Mouse (Mus musculus): ENCODE measurements at regions not wholly inside any gene's neighbourhood (a gene's known extent, or its start where the extent isn't known, plus 50 kb on each side); places are given as distances from the start of the nearest gene placed in this dataset.
A peak's percentile ranks its signal among the peaks of the same experiment; 100 is the strongest.

DNA sequence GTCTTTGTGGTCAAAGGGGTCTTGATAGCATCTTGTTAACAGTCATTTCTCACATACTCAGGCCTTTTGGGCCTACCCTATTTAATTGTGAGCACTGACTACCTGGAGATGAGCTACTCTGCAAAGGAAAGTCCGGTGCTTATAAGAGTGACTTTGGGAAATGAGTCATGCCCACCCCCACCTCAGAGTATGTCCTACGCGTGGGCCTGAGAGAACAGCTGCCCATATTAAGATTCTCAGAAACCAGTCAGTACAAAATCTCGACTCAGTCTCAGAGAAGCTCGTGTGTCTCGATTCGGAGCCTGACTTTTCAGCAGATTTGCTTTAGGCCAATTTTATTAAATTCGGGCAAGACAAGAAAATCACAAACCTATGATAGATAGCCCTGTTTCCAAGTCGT, 301.1 kb downstream of the Xpnpep1 start:
- Histone ChIP-seq H3K9ac (ENCODE audit: insufficient read depth, low read depth, low read length, poor library complexity, severe bottlenecking) (no peak overlapping the region), H3K27ac (ENCODE audit: insufficient read depth, low read depth, low read length, poor library complexity, severe bottlenecking) (no peak overlapping the region), H3K4me1 (ENCODE audit: control insufficient read depth in 2 of 2, insufficient read depth in 2 of 2, low read length in 2 of 2, poor library complexity in 1 of 2) (no peaks in the 10 kb centered on the region), H3K4me3 (ENCODE audit: insufficient read depth in 1 of 2, low read depth in 1 of 2, low read length in 2 of 2, poor library complexity in 1 of 2, severe bottlenecking in 1 of 2) (no peak overlapping the region), H3K9me3 (ENCODE audit: control insufficient read depth, insufficient read depth, low read depth, low read length) (no peaks in the 10 kb centered on the region), H3K36me3 (ENCODE audit: control insufficient read depth, insufficient read depth, low read length, poor library complexity, severe bottlenecking) (no peaks in the 10 kb centered on the region)
- in situ Hi-C loops (cut with MboI; ENCODE audit: low sequenced_read_pairs in 2 of 2, unreplicated experiment in 2 of 2) = no loop called here
- TF ChIP-seq ZNF384 (IDR thresholded peaks at IDR 0.05; ENCODE audit: low read depth, low read length) (no peak), CHD2 (IDR thresholded peaks at IDR 0.05; ENCODE audit: low read depth, low read length) (no peak), HCFC1 (IDR thresholded peaks at IDR 0.05; ENCODE audit: borderline replicate concordance, insufficient read depth, low read length) (no peak), ZC3H11A (IDR thresholded peaks at IDR 0.05; ENCODE audit: borderline replicate concordance, low read depth, low read length) (no peak), MAFK (IDR thresholded peaks at IDR 0.05; ENCODE audit: insufficient read depth, low read depth, low read length) (no peak)
- DNase-seq (ENCODE audit: low read depth, low spot score) = no peak

- Histone ChIP-seq H3K4me3 (ENCODE audit: insufficient read depth in 1 of 2, low read depth in 1 of 2, low read length in 2 of 2, poor library complexity in 1 of 2, severe bottlenecking in 1 of 2) (no peak overlapping the region), H3K9me3 (ENCODE audit: control insufficient read depth, insufficient read depth, low read depth, low read length) (no peaks in the 10 kb centered on the region), H3K4me1 (ENCODE audit: control insufficient read depth in 2 of 2, insufficient read depth in 2 of 2, low read length in 2 of 2, poor library complexity in 1 of 2) (no peaks in the 10 kb centered on the region), H3K36me3 (ENCODE audit: control insufficient read depth, insufficient read depth, low read length, poor library complexity, severe bottlenecking) (no peaks in the 10 kb centered on the region), H3K27ac (ENCODE audit: insufficient read depth, low read depth, low read length, poor library complexity, severe bottlenecking) (no peak overlapping the region), H3K9ac (ENCODE audit: insufficient read depth, low read depth, low read length, poor library complexity, severe bottlenecking) (no peak overlapping the region)
- TF ChIP-seq ZNF384 (IDR thresholded peaks at IDR 0.05; ENCODE audit: low read depth, low read length) = no peak
- no peak for TF ChIP-seq HCFC1 (IDR thresholded peaks at IDR 0.05; ENCODE audit: borderline replicate concordance, insufficient read depth, low read length)
- TF ChIP-seq MAFK (IDR thresholded peaks at IDR 0.05; ENCODE audit: insufficient read depth, low read depth, low read length) = no peak
- no peak for TF ChIP-seq ZC3H11A (IDR thresholded peaks at IDR 0.05; ENCODE audit: borderline replicate concordance, low read depth, low read length)
- TF ChIP-seq CHD2 (IDR thresholded peaks at IDR 0.05; ENCODE audit: low read depth, low read length) = no peak
- in situ Hi-C loops (cut with MboI; ENCODE audit: low sequenced_read_pairs in 2 of 2, unreplicated experiment in 2 of 2) = no loop called here
- DNase-seq (ENCODE audit: low read depth, low spot score) = peak; percentile 31
Observed at GRCm38 (mm10) chr19:52721776-52722175, 318.2 kb downstream of the Xpnpep1 start.

DNA sequence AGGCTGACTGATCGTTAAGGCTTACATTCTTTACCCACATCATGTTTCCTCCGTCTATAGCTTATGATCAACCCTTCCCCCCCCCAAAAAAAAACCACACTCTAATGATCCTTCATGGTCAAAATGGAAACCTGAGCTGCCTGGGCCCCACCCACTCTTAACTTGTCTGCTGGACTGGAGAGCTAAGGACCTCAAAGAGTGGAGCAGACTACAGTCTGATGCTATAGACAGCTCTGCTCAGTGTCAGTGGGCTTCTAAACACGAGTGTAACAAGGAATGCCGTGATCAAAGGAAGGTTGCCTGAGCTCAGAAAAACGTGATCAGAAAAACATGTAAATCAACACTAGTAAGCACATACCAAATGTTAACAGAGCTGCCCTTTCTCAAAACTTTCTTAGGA, 324.7 kb downstream of the Xpnpep1 start:
- Histone ChIP-seq H3K9ac (ENCODE audit: insufficient read depth, low read depth, low read length, poor library complexity, severe bottlenecking) (no peak overlapping the region), H3K27ac (ENCODE audit: insufficient read depth, low read depth, low read length, poor library complexity, severe bottlenecking) (no peak overlapping the region), H3K9me3 (ENCODE audit: control insufficient read depth, insufficient read depth, low read depth, low read length) (no peaks in the 10 kb centered on the region), H3K4me3 (ENCODE audit: insufficient read depth in 1 of 2, low read depth in 1 of 2, low read length in 2 of 2, poor library complexity in 1 of 2, severe bottlenecking in 1 of 2) (no peak overlapping the region), H3K36me3 (ENCODE audit: control insufficient read depth, insufficient read depth, low read length, poor library complexity, severe bottlenecking) (no peaks in the 10 kb centered on the region), H3K4me1 (ENCODE audit: control insufficient read depth in 2 of 2, insufficient read depth in 2 of 2, low read length in 2 of 2, poor library complexity in 1 of 2) (no peaks in the 10 kb centered on the region)
- in situ Hi-C loops (cut with MboI; ENCODE audit: low sequenced_read_pairs in 2 of 2, unreplicated experiment in 2 of 2) = no loop called here
- no peak for DNase-seq (ENCODE audit: low read depth, low spot score)
- no peak for TF ChIP-seq ZNF384 (IDR thresholded peaks at IDR 0.05; ENCODE audit: low read depth, low read length)
- no peak for TF ChIP-seq HCFC1 (IDR thresholded peaks at IDR 0.05; ENCODE audit: borderline replicate concordance, insufficient read depth, low read length)
- TF ChIP-seq ZC3H11A (IDR thresholded peaks at IDR 0.05; ENCODE audit: borderline replicate concordance, low read depth, low read length) = no peak
- no peak for TF ChIP-seq MAFK (IDR thresholded peaks at IDR 0.05; ENCODE audit: insufficient read depth, low read depth, low read length)

DNA sequence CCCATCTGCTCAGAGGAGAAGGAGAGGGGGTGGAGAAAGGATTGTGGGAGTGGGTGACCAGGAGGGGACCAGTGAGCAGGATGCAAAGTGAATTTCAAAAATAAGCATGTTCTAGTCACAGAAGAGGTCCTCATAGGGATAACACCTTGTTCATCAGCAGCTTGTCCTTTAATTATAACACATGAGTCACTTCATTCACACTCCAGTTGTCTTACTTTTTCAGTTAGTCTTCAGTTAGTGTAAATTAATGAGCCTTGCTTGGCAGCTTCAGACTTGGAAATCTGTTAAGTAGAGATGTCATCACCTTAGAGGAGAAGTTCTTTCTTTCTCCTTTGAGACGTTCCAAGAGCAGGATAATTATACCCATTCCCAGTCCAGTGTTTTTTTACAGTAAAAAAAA, 332.3 kb downstream of the Xpnpep1 start:
- no peaks in the 10 kb centered on the region for H3K36me3 ChIP-seq (ENCODE audit: control insufficient read depth, insufficient read depth, low read length, poor library complexity, severe bottlenecking)
- no peak overlapping the region for H3K4me3 ChIP-seq (ENCODE audit: insufficient read depth in 1 of 2, low read depth in 1 of 2, low read length in 2 of 2, poor library complexity in 1 of 2, severe bottlenecking in 1 of 2)
- in situ Hi-C loops (cut with MboI; ENCODE audit: low sequenced_read_pairs in 2 of 2, unreplicated experiment in 2 of 2) = no loop called here
- no peak overlapping the region for H3K9ac ChIP-seq (ENCODE audit: insufficient read depth, low read depth, low read length, poor library complexity, severe bottlenecking)
- TF ChIP-seq ZNF384 (IDR thresholded peaks at IDR 0.05; ENCODE audit: low read depth, low read length) (no peak), HCFC1 (IDR thresholded peaks at IDR 0.05; ENCODE audit: borderline replicate concordance, insufficient read depth, low read length) (no peak), ZC3H11A (IDR thresholded peaks at IDR 0.05; ENCODE audit: borderline replicate concordance, low read depth, low read length) (no peak), CHD2 (IDR thresholded peaks at IDR 0.05; ENCODE audit: low read depth, low read length) (no peak), MAFK (IDR thresholded peaks at IDR 0.05; ENCODE audit: insufficient read depth, low read depth, low read length) (no peak)
- H3K27ac ChIP-seq (ENCODE audit: insufficient read depth, low read depth, low read length, poor library complexity, severe bottlenecking) = no peak overlapping the region
- no peak for DNase-seq (ENCODE audit: low read depth, low spot score)
- H3K9me3 ChIP-seq (ENCODE audit: control insufficient read depth, insufficient read depth, low read depth, low read length) = no peaks in the 10 kb centered on the region
- no peaks in the 10 kb centered on the region for H3K4me1 ChIP-seq (ENCODE audit: control insufficient read depth in 2 of 2, insufficient read depth in 2 of 2, low read length in 2 of 2, poor library complexity in 1 of 2)

- Histone ChIP-seq H3K9ac (ENCODE audit: insufficient read depth, low read depth, low read length, poor library complexity, severe bottlenecking) (no peak overlapping the region), H3K36me3 (ENCODE audit: control insufficient read depth, insufficient read depth, low read length, poor library complexity, severe bottlenecking) (no peaks in the 10 kb centered on the region), H3K4me3 (ENCODE audit: insufficient read depth in 1 of 2, low read depth in 1 of 2, low read length in 2 of 2, poor library complexity in 1 of 2, severe bottlenecking in 1 of 2) (no peak overlapping the region), H3K27ac (ENCODE audit: insufficient read depth, low read depth, low read length, poor library complexity, severe bottlenecking) (no peak overlapping the region), H3K4me1 (ENCODE audit: control insufficient read depth in 2 of 2, insufficient read depth in 2 of 2, low read length in 2 of 2, poor library complexity in 1 of 2) (no peaks in the 10 kb centered on the region), H3K9me3 (ENCODE audit: control insufficient read depth, insufficient read depth, low read depth, low read length) (no peaks in the 10 kb centered on the region)
- in situ Hi-C loops (cut with MboI; ENCODE audit: low sequenced_read_pairs in 2 of 2, unreplicated experiment in 2 of 2) = no loop called here
- TF ChIP-seq MAFK (IDR thresholded peaks at IDR 0.05; ENCODE audit: insufficient read depth, low read depth, low read length) (no peak), CHD2 (IDR thresholded peaks at IDR 0.05; ENCODE audit: low read depth, low read length) (no peak), ZC3H11A (IDR thresholded peaks at IDR 0.05; ENCODE audit: borderline replicate concordance, low read depth, low read length) (no peak), ZNF384 (IDR thresholded peaks at IDR 0.05; ENCODE audit: low read depth, low read length) (no peak), HCFC1 (IDR thresholded peaks at IDR 0.05; ENCODE audit: borderline replicate concordance, insufficient read depth, low read length) (no peak)
- no peak for DNase-seq (ENCODE audit: low read depth, low spot score)
Observed at GRCm38 (mm10) chr19:52661009-52661408, 379.0 kb downstream of the Xpnpep1 start.

Measured in ES-E14 (cell line).